Mouse (Mus musculus) cortical plate, adult 2 months (tissue): Measurements from ENCODE around the gene Tiam2.

ENCODE experiments used
- CTCF ChIP-seq: fragments of 200-500 bp; IDR thresholded peaks from 2 replicates; pipeline ENCODE4 v1.5.1; 2011; ENCODE audit warnings: mild to moderate bottlenecking, control low read depth, low read length; ENCODE audit not compliant: insufficient read depth; ENCODE audit errors: extremely low read depth
- POLR2A ChIP-seq: fragments of 200-500 bp; IDR thresholded peaks from 2 replicates; pipeline ENCODE4 v1.6.1; 2011; ENCODE audit warnings: mild to moderate bottlenecking, low read length, control low read depth; ENCODE audit not compliant: insufficient read depth; ENCODE audit errors: extremely low read depth

DNA sequence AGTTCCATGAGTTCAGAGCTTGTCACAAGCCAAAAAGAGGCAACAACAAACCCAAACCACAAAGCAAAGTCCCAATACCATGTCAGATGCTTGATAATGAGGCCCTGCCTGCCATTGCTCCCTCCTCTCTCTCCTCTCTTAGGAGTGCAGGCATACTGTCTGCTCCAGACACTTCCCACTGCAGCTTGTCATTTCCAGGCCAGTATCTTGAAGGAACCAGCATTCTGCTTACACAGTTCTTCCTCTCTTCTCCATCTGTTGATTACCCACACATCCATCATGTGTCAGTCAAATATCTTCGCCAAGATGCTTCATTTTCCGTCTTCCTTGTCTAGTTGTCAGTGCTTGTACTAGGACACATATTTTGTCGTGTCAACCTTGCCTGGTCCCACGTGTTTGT lies 2.4 kb downstream of the Tiam2 start:
- TF ChIP-seq CTCF, result no peak
- TF ChIP-seq POLR2A, result no peak
